Mouse (Mus musculus): Measurements from ENCODE around the gene Prkar1b.

Prkar1b gene

GRCm38 (mm10) chr5:139107815-139108214 is 42.0 kb downstream of the Prkar1b start:
- in situ Hi-C loops (cut with MboI, MseI), result no loop called here

DNA sequence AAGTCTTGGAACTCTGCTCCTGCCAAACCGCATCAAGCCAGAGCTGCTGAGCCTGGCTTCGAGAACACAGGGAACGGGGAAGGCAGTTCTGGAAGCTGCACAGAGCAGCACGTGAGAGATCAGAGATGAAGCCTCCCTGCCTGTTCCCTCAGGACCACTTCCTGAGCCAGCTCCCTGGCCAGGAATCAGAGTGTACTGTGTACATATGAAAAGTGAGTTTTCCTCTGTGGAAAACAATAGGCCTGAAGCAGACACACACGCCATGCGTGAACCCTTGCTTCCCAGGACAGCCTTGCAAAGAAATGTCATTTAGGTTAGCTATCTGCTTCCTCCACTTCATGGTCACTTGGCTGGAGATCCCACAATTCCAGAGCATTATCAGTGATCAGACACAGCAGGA is 48.0 kb downstream of the Prkar1b start:
- in situ Hi-C loops (cut with MboI, MseI), result no loop called here

- in situ Hi-C loops (cut with MboI, MseI), result no loop called here
Measured at GRCm38 (mm10) chr5:139098991-139099972, 50.5 kb downstream of the Prkar1b start.

DNA sequence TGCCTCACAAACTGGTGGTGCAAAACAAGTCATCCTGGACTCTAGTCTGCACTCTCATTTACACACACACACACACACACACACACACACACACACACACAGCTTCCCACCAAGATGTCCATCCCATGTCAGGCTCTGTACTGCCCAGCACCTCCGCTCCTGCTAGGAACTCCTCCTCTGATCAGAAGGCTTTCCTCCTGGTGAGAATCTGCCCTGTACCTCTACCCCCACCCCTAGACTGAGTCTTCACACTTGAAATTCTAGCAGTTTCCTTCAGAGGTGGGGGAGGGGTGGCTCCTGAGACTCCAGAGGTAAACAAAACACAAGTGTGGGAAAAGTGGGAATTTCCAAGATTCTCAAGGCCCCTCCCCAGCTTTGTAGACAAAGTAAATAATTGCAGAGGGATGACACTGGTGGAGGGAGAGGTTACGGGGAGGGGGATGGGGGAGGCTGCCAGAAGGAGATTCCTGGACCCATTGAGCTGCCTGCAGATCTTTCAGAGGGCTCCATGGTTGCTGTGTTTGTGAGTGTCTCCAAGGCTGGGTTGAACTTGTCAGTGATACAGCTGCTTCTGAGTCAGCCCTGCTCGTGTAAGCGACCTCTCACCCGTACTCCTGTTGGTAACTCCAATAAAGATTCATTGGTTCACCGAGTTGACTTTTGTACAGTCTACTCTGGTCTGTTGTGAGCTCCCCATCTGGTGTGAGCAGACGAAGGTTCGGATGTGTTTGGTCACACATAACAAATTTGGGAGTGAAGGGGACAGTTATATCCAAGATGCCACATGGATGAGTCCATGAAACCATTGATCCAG is 54.3 kb downstream of the Prkar1b start:
- in situ Hi-C loops (cut with MboI, MseI), result no loop called here

- in situ Hi-C loops (cut with MboI, MseI), result no loop called here
Measured at GRCm38 (mm10) chr5:139093534-139093933, 56.3 kb downstream of the Prkar1b start.

DNA sequence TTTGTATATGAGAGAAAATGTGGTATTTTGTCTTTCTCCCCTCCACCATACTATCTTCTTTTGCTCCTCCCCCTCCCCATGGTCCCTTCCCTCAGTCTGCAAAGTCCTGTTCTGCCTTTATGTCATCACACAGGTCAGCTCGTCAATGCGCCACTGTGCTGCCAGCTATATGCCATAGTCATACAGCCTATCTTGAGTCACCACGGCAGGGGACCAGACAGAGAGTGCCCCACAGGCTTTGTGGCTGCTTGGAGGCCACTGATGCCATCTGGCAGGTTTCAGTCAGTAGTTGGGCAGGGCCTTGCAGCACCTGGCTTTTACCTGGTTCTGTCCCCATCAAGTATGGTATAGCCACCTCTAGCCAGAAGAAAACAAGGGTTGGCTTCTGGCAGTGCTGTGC is 58.1 kb downstream of the Prkar1b start:
- in situ Hi-C loops (cut with MboI, MseI), result no loop called here

GRCm38 (mm10) chr5:139090162-139090561 is 59.6 kb downstream of the Prkar1b start:
- in situ Hi-C loops (cut with MboI, MseI), result no loop called here

GRCm38 (mm10) chr5:139088173-139088572 is 61.6 kb downstream of the Prkar1b start:
- in situ Hi-C loops (cut with MboI, MseI), result no loop called here

DNA sequence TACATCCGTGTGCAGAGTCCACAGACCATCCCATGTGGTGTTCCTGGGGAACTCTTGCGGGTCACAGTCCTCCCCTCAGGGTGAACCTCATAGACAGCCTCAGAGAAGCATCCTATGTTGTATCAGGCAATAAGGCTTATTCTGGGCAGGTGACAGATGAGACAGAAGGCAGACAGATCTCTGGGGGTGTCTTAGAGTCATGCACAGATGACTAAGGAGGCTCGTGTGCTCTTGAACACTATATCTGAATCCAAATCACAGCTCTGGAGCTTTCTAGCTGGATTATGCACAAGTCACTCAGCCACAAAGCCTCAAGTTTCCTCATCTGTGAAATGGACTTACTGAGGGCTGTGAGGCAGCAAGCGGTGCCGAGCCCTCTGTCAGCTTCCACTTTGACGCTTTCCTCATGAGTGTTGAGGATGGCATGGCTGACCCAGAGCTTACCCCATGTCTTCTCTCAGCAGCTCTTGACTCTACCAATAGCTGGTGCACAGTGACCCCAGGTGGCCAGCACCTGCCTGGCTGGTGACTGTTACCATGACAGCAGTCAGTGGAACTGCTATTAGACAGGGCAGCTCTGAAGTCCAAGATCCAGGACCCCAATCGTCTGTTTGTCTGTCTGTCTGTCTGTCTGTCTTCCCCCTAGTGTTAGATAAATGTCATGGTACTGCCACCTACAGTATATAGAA is 64.8 kb downstream of the Prkar1b start:
- in situ Hi-C loops (cut with MboI, MseI), result no loop called here

GRCm38 (mm10) chr5:139084302-139084701 is 65.5 kb downstream of the Prkar1b start:
- in situ Hi-C loops (cut with MboI, MseI), result no loop called here

DNA sequence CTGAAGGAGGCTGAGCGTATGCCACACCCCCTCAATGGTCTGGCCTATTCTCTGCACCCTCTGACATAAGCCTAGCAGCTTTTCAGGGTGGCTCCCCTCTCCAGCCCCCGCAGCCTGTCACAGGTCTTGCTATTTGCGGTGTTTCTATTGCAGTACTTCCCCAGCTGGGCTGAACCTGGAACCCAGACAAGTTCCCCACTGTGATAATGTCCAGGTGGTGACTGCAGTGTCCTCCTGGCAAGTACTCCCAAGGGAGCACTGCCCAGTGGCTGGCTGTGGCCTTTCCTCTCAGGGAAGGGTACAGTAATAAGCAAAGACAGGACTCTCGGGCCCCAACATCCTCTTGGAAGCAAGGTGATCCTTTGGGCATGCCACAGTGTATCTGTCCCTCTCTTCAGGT is 66.0 kb downstream of the Prkar1b start:
- in situ Hi-C loops (cut with MboI, MseI), result no loop called here

DNA sequence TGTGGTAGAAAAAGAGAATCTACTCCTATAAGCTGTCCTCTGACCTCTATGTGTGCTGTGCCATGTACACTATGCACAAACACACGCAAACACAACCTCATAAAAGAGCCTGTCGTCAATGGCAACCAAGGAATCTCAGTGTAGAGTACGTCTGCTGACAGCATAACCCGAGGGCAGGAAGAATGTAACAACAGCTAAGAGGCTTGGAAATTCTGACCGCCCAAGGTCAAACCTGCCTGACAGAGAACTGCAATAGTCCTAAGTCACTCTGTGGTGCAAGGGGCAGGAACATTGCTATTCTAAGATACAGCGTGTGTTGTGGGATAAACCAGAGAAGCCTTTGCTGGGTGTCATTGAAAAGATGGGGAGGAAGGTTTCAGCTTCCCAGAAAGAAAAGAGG is 68.4 kb downstream of the Prkar1b start:
- in situ Hi-C loops (cut with MboI, MseI), result no loop called here

DNA sequence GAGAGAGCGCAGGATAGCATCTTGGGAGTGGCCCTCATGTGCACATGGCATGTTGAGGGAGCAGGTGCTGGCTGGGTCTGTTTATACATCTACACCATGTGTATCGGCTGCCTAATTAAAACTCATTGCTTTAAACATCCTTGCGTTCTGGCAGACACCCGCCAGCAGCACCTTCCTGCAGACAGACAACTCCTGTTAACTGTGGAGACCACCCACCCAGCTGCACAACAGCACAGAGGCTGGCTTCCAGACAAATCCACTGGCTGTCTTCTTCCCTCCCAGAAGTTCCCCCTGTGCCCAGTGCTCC is 71.7 kb downstream of the Prkar1b start:
- in situ Hi-C loops (cut with MboI, MseI), result loop anchor here (5.0 kb wide), 2 partner anchors 99 to 226 kb away; no protein-coding TSS in a partner anchor

GRCm38 (mm10) chr5:139077311-139078155 is 72.3 kb downstream of the Prkar1b start:
- in situ Hi-C loops (cut with MboI, MseI), result loop anchor here (5.0 kb wide), 2 partner anchors 100 to 225 kb away; no protein-coding TSS in a partner anchor

DNA sequence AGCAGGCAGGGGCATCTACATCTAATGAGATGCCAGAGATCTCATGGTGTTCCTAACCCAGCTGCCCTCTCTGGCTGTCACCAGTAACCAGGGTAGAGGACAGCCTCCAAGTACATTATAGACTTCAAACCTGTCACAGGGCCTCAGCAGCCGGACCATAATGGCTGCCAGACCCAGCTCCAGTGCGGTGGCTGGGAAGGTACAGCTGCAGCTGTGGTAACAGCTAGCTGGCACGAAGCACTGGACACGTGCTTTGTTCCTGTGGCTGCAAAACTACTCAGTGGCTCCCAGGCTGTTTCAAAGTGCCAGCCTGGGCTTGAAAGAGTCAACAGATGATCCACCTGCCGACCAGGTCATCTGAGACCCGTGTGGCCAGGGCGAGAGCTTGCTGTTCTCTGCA is 73.4 kb downstream of the Prkar1b start:
- in situ Hi-C loops (cut with MboI, MseI), result loop anchor here (5.0 kb wide), 2 partner anchors 101 to 224 kb away; no protein-coding TSS in a partner anchor

- in situ Hi-C loops (cut with MboI, MseI), result loop anchor here (5.0 kb wide), 2 partner anchors 102 to 223 kb away; no protein-coding TSS in a partner anchor
Measured at GRCm38 (mm10) chr5:139075791-139076190, 74.0 kb downstream of the Prkar1b start.

DNA sequence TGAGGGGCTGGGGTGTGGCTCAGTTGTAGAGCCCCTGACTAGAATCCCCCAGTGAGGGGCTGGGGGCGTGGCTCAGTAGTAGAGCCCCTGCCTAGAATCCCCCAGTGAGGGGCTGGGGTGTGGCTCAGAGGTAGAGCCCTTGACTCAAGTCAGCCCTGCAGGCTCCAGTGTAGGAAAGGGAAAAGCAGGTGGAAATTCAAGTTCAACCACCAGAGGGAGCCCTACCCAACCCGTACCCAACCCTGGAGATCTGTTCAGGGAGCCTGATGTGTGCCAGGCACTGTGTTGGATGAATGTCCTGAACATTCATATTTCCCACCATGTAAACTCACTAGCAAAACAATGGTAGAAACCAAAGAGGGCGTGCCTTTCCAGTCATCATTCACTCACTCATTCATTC is 74.7 kb downstream of the Prkar1b start:
- in situ Hi-C loops (cut with MboI, MseI), result loop anchor here (5.0 kb wide), 2 partner anchors 102 to 223 kb away; no protein-coding TSS in a partner anchor

DNA sequence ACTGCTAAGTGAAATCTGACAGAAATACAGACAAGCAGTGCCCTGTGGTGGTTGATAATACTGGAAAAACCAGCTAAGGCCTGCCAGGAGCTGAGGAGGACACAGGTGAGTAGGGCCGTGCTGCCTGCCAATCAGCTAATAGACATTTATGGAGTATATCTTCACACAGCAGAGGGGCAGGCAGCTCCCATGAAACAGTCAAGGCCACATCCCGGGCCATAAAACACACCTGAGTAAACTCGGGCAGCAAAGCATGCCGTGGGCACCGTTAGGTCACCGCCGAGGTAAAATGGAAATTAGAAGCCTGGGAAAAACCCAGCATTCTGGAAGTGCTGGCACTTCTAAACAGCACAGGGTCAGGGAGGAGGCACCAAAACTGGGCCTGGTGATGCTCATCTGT is 75.8 kb downstream of the Prkar1b start:
- in situ Hi-C loops (cut with MboI, MseI), result no loop called here

DNA sequence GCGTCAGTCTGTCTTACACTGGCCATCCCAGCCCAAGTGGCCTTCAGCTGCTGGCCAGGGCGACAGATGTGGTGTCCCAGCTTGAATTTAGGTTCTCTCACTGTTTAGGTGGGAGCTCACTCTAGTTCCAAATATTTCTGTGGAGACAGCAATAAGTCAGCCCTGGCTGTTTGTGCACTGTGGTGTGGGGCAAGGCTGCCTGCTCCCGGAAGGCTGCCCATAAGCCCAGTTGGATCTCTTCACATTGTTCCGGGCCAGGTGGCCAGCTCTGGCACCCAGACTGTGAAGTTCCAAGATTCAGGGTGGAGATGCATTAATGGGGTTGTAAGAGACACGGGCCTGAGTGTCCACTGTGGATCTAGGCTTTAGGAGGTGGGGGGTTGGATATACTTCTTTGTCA is 76.9 kb downstream of the Prkar1b start:
- in situ Hi-C loops (cut with MboI, MseI), result no loop called here

DNA sequence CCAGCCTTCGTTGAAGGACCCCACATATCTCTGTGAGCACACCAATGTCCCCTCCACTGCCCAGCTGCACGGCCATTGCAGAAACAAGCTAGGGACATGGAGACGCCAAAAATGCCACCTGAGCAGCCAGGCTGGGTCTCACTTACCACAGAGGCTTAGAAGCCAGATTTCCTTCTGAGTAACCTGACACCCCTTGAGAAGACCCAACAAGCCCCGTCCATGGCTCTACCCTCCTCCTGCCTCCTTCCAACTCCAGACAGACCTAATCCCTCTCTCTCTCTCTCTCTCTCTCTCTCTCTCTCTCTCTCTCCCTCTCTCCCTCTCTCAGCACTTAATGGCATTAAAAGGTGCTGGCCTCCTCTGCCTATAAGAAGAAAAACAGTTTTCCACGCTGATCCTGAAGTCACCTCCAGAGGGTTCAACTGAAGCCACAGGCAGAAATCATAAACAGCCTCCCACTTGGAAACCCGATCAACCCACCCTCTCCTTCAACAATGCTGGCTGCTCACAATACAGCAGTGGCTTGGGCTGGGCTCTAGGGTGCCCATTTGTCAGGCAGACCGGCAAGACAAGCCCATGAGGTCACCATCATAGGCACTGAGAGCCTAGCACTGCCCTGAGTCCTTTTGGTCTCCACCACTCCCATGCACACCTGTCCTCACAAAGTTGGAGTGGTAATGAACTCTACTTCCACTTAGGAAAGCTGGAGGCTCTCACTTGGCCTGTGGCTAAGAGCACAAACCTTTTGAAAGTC is 82.8 kb downstream of the Prkar1b start:
- in situ Hi-C loops (cut with MboI, MseI), result no loop called here
